Mouse (Mus musculus): Measurements from ENCODE around the gene Sdccag8. TPM values are rescaled to one million over a fixed set of nuclear protein-coding genes. Genes with fewer than 3 reads are reported as not detected.

Gene Sdccag8
- polyA plus RNA-seq, 1 experiment from 2014 or later, result 14.6 TPM

DNA sequence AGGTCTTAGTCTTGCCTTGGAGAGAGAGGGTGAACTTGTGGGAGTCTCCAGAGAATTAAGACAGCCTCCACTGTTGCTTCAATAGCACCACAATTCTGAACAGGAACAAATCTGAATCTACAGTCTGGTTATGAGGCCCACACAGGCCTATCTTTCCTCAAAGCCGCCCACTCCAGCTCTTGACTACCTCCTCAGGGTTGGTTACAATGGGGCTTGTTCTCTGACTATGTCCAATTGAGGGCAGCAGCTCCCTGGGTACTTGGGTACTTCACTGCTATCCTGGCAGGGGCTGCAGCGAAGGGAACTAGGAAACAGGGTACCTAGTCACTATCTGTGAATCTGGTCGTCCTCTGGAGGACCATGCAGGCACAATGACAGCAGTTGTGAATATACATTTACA, 213.2 kb downstream of the Sdccag8 start:
- H3K4me3 ChIP-seq (ENCODE audit: low read depth, low read length), result no peak overlapping the region
- no peak overlapping the region for H3K4me2 ChIP-seq (ENCODE audit: low read depth, severe bottlenecking)
- peak; percentile 17 for DNase-seq (ENCODE audit: low spot score)
- no peaks in the 10 kb centered on the region for H3K4me1 ChIP-seq (ENCODE audit: control insufficient read depth, insufficient read depth, low read length)
- WGBS, result 95% methylated on average over 3 of the region's 3 CpGs
- H3K27ac ChIP-seq (replicated peaks; ENCODE audit: low read depth, low read length), result no peak overlapping the region
- no peak for ATAC-seq (ENCODE audit: insufficient number of reproducible peaks, low FRiP score, low TSS enrichment, low read depth)
- H3K36me3 ChIP-seq (ENCODE audit: control insufficient read depth, insufficient read depth, low read length), result no peaks in the 10 kb centered on the region
- no peaks in the 10 kb centered on the region for H3K9me3 ChIP-seq (ENCODE audit: control insufficient read depth, low read length)
- H3K9ac ChIP-seq (ENCODE audit: low read length), result no peak overlapping the region
- no peaks in the 10 kb centered on the region for H3K27me3 ChIP-seq (ENCODE audit: control insufficient read depth, insufficient read depth, low read length)

DNA sequence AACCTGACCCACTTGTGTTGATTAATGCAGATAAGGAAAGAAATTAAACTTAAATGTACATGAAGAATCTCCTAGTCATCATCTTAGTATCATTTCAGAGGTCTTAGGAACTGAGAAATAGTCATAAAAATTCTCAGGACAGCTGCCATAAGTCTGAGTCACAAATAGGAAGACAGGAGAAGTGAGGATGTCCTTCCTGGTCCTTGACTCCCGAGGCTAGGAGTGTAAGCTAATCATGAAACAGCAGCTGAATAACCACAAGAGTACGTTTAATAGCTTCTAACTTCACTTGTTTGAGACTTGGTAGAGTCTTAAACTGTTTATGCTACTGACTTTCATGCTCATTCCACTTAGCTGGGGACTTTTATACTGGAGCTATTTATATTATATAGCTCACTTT, 214.6 kb downstream of the Sdccag8 start:
- Histone ChIP-seq H3K4me2 (ENCODE audit: low read depth, severe bottlenecking) (no peak overlapping the region), H3K9ac (ENCODE audit: low read length) (no peak overlapping the region)
- WGBS, result 79% methylated on average over 2 of the region's 2 CpGs

DNA sequence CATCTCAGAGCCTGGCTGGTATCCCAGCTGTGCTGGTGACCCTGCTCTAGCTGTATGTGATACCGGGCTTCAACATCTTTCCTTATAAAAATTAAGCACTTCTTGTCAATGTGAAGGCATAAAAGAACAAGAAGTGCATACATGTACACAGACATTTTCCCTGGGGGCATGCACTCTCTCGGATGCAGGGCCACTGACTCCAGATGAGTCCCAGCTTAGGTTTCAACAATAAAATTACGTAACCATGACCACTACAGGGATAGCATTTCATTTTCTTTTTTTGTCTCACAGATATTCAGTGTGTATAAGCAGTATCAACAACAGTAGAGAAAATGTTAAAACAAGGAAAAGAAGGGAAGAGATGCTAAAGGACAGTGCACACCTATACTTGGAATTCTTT, 216.2 kb downstream of the Sdccag8 start:
- Histone ChIP-seq H3K4me1 (ENCODE audit: control insufficient read depth, insufficient read depth, low read length) (no peaks in the 10 kb centered on the region), H3K36me3 (ENCODE audit: control insufficient read depth, insufficient read depth, low read length) (no peaks in the 10 kb centered on the region), H3K27ac (replicated peaks; ENCODE audit: low read depth, low read length) (no peak overlapping the region), H3K27me3 (ENCODE audit: control insufficient read depth, insufficient read depth, low read length) (no peaks in the 10 kb centered on the region), H3K9ac (ENCODE audit: low read length) (no peak overlapping the region), H3K4me2 (ENCODE audit: low read depth, severe bottlenecking) (no peak overlapping the region), H3K9me3 (ENCODE audit: control insufficient read depth, low read length) (no peaks in the 10 kb centered on the region), H3K4me3 (ENCODE audit: low read depth, low read length) (no peak overlapping the region)
- ATAC-seq (ENCODE audit: insufficient number of reproducible peaks, low FRiP score, low TSS enrichment, low read depth) (no peak), DNase-seq (ENCODE audit: low spot score) (peak; percentile 12)
- 80% methylated on average over 3 of the region's 3 CpGs for WGBS

More for the DNA sequence above, 214.6 kb downstream of the Sdccag8 start:
- Histone ChIP-seq H3K4me1 (ENCODE audit: control insufficient read depth, insufficient read depth, low read length) (no peaks in the 10 kb centered on the region), H3K27me3 (ENCODE audit: control insufficient read depth, insufficient read depth, low read length) (no peaks in the 10 kb centered on the region), H3K36me3 (ENCODE audit: control insufficient read depth, insufficient read depth, low read length) (no peaks in the 10 kb centered on the region), H3K27ac (replicated peaks; ENCODE audit: low read depth, low read length) (no peak overlapping the region), H3K9me3 (ENCODE audit: control insufficient read depth, low read length) (no peaks in the 10 kb centered on the region), H3K4me3 (ENCODE audit: low read depth, low read length) (no peak overlapping the region)
- ATAC-seq (ENCODE audit: insufficient number of reproducible peaks, low FRiP score, low TSS enrichment, low read depth) (no peak), DNase-seq (ENCODE audit: low spot score) (no peak)

DNA sequence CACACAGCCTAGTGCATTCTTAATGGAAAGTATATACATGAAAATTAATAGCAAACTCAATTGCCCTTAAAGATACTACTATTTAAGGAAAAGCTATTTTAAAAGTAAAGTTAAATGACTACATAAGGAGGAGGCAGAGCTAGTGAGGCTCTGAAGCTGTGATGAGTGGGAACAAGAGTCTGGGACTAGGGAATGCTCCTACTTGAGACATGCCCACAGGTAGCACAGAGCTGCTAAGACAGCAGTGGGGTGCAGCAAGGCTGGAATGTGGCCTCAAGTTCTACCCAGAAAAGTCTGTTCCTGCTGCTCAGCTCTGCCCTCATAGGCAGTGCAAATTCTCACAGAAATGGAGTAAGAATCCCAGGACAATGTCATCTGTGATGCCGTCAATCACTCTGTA, 216.7 kb downstream of the Sdccag8 start:
- ATAC-seq (ENCODE audit: insufficient number of reproducible peaks, low FRiP score, low TSS enrichment, low read depth), result no peak
- H3K4me3 ChIP-seq (ENCODE audit: low read depth, low read length), result no peak overlapping the region
- no peaks in the 10 kb centered on the region for H3K9me3 ChIP-seq (ENCODE audit: control insufficient read depth, low read length)
- H3K4me2 ChIP-seq (ENCODE audit: low read depth, severe bottlenecking), result no peak overlapping the region
- DNase-seq (ENCODE audit: low spot score), result peak; percentile 12
- H3K9ac ChIP-seq (ENCODE audit: low read length), result no peak overlapping the region
- H3K27me3 ChIP-seq (ENCODE audit: control insufficient read depth, insufficient read depth, low read length), result no peaks in the 10 kb centered on the region
- no peak overlapping the region for H3K27ac ChIP-seq (replicated peaks; ENCODE audit: low read depth, low read length)
- H3K4me1 ChIP-seq (ENCODE audit: control insufficient read depth, insufficient read depth, low read length), result no peaks in the 10 kb centered on the region
- 93% methylated on average over 1 of the region's 1 CpGs for WGBS
- H3K36me3 ChIP-seq (ENCODE audit: control insufficient read depth, insufficient read depth, low read length), result no peaks in the 10 kb centered on the region

DNA sequence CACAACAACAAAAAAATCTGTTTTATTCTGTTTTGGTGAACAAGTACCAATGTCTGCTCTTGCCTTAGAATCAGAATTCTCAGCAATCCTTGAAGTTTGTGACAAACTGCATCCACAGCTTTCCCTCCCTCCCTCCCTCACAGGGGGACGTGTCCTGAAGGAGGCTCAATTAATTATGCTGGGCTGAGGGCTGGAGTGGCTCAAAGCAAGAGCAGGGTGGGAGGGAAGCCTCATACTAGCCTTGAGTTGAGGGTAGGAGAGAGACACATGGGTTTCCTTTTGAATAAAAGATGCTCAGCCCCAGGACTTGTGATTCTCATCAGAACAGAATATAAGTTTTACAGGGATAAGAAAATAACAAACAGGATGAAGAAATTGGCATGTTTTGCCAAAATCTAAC, 217.8 kb downstream of the Sdccag8 start:
- ATAC-seq (ENCODE audit: insufficient number of reproducible peaks, low FRiP score, low TSS enrichment, low read depth) (no peak), DNase-seq (ENCODE audit: low spot score) (no peak)
- no peak overlapping the region for H3K4me2 ChIP-seq (ENCODE audit: low read depth, severe bottlenecking)
- no peak overlapping the region for H3K9ac ChIP-seq (ENCODE audit: low read length)
- no peak overlapping the region for H3K4me3 ChIP-seq (ENCODE audit: low read depth, low read length)
- H3K36me3 ChIP-seq (ENCODE audit: control insufficient read depth, insufficient read depth, low read length), result no peaks in the 10 kb centered on the region
- H3K4me1 ChIP-seq (ENCODE audit: control insufficient read depth, insufficient read depth, low read length), result no peaks in the 10 kb centered on the region
- no peak overlapping the region for H3K27ac ChIP-seq (replicated peaks; ENCODE audit: low read depth, low read length)
- no peaks in the 10 kb centered on the region for H3K27me3 ChIP-seq (ENCODE audit: control insufficient read depth, insufficient read depth, low read length)
- WGBS, result 14% methylated on average over 1 of the region's 1 CpGs
- H3K9me3 ChIP-seq (ENCODE audit: control insufficient read depth, low read length), result no peaks in the 10 kb centered on the region

DNA sequence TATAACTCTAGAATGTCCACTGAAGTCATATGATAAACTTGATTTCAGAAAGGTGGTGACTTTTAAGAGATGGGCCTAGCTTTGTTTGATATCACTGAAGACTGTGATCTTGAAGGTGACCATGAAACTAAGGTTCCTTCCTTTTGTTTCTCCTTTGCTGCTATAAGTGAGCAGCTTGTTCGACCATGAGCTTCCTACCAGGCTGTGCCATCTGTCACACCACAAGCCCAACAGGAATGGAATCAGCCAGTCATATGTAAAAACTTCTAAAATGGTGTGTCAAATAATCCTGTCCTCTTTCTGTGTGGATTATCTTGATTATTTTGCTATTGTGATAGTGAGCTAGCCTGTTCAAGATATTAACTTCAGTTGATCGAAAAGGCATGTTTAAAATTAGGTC, 221.0 kb downstream of the Sdccag8 start:
- Histone ChIP-seq H3K4me2 (ENCODE audit: low read depth, severe bottlenecking) (no peak overlapping the region), H3K4me3 (ENCODE audit: low read depth, low read length) (no peak overlapping the region), H3K4me1 (ENCODE audit: control insufficient read depth, insufficient read depth, low read length) (no peaks in the 10 kb centered on the region), H3K9ac (ENCODE audit: low read length) (no peak overlapping the region), H3K36me3 (ENCODE audit: control insufficient read depth, insufficient read depth, low read length) (no peaks in the 10 kb centered on the region; the same call in 1 of the 2 replicates), H3K9me3 (ENCODE audit: control insufficient read depth, low read length) (no peaks in the 10 kb centered on the region), H3K27ac (replicated peaks; ENCODE audit: low read depth, low read length) (no peak overlapping the region), H3K27me3 (ENCODE audit: control insufficient read depth, insufficient read depth, low read length) (no peaks in the 10 kb centered on the region)
- DNase-seq (ENCODE audit: low spot score) (no peak), ATAC-seq (ENCODE audit: insufficient number of reproducible peaks, low FRiP score, low TSS enrichment, low read depth) (no peak)
- 87% methylated on average over 2 of the region's 2 CpGs for WGBS

DNA sequence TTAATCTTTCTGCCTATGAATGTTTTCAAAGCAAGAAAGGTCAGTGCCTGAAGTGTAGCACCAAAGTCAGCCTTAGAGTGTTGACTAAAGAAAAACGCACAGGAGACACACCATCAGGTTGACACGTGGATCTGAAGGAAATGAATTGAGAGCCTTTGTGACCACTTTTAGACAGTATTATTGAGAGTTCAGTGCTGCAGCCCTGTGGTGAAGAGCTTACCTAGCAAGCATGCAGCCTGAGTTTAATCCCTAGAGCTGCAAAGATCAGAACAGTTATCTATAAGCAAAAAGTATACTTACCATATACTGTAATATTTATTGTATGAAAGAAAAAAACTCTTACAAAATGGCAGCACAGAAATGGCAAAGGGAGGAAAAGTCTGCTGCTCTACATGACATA, 223.9 kb downstream of the Sdccag8 start:
- Histone ChIP-seq H3K9me3 (ENCODE audit: control insufficient read depth, low read length) (no peaks in the 10 kb centered on the region), H3K4me2 (ENCODE audit: low read depth, severe bottlenecking) (no peak overlapping the region), H3K4me3 (ENCODE audit: low read depth, low read length) (no peak overlapping the region), H3K27me3 (ENCODE audit: control insufficient read depth, insufficient read depth, low read length) (no peaks in the 10 kb centered on the region), H3K36me3 (ENCODE audit: control insufficient read depth, insufficient read depth, low read length) (no peaks in the 10 kb centered on the region; the same call in 1 of the 2 replicates), H3K9ac (ENCODE audit: low read length) (no peak overlapping the region), H3K27ac (replicated peaks; ENCODE audit: low read depth, low read length) (no peak overlapping the region), H3K4me1 (ENCODE audit: control insufficient read depth, insufficient read depth, low read length) (no peaks in the 10 kb centered on the region)
- no peak for DNase-seq (ENCODE audit: low spot score)
- WGBS, result 66% methylated on average over 2 of the region's 2 CpGs
- no peak for ATAC-seq (ENCODE audit: insufficient number of reproducible peaks, low FRiP score, low TSS enrichment, low read depth)

DNA sequence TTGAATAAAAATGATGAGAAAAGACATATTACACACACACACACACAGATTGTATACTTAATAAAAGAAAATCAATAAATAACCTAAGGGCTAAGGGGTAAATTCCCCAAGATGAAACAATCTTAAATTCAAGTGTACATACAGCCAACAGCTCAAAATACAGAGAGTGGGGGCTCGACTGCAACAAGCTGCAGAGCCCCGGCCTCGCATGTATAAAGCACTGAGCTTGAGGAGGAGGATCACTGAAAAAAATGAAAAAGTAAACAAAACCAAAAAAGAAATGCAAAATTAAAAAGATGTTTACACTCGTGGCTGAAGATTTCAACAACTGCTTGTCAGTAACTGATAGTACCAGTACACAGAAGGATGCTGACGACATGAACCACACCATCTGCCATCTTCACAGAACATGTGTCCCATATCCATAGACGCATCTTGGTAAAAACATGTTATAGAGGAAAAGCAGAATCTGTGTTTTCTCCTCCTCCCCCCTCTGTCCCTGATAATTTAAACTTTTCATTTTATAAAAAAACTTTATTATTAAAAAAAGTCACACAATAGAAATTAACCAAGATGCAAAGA, 224.7 kb downstream of the Sdccag8 start:
- no peak for ATAC-seq (ENCODE audit: insufficient number of reproducible peaks, low FRiP score, low TSS enrichment, low read depth)
- no peak for DNase-seq (ENCODE audit: low spot score)
- no peak overlapping the region for H3K27ac ChIP-seq (replicated peaks; ENCODE audit: low read depth, low read length)
- no peak overlapping the region for H3K4me2 ChIP-seq (ENCODE audit: low read depth, severe bottlenecking)
- no peaks in the 10 kb centered on the region for H3K27me3 ChIP-seq (ENCODE audit: control insufficient read depth, insufficient read depth, low read length)
- H3K4me1 ChIP-seq (ENCODE audit: control insufficient read depth, insufficient read depth, low read length), result no peaks in the 10 kb centered on the region
- no peaks in the 10 kb centered on the region; the same call in 1 of the 2 replicates for H3K36me3 ChIP-seq (ENCODE audit: control insufficient read depth, insufficient read depth, low read length)
- H3K9me3 ChIP-seq (ENCODE audit: control insufficient read depth, low read length), result no peaks in the 10 kb centered on the region
- H3K4me3 ChIP-seq (ENCODE audit: low read depth, low read length), result no peak overlapping the region
- WGBS, result 89% methylated on average over 6 of the region's 6 CpGs
- H3K9ac ChIP-seq (ENCODE audit: low read length), result no peak overlapping the region

DNA sequence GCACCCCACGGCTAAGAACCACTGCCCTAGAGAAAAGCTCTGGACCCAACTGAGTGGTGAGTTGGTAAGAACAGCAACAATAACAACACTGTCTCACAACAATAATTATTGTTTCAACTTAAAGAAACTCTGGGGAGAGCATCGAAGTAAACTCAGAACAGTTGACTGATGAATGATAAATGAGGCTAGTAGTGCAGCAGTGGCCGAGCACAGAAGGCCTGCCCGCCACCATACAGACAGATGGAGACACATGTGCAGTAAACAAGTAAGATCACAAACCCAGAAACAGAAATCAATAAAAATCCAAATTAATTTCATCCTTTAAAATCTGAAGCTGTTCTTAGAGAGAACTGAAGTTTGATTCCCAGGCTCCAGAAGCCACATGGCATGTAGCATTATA, 225.6 kb downstream of the Sdccag8 start:
- Histone ChIP-seq H3K27ac (replicated peaks; ENCODE audit: low read depth, low read length) (no peak overlapping the region), H3K4me3 (ENCODE audit: low read depth, low read length) (no peak overlapping the region), H3K27me3 (ENCODE audit: control insufficient read depth, insufficient read depth, low read length) (no peaks in the 10 kb centered on the region), H3K9ac (ENCODE audit: low read length) (no peak overlapping the region), H3K36me3 (ENCODE audit: control insufficient read depth, insufficient read depth, low read length) (no peaks in the 10 kb centered on the region; the same call in 1 of the 2 replicates), H3K4me2 (ENCODE audit: low read depth, severe bottlenecking) (no peak overlapping the region), H3K4me1 (ENCODE audit: control insufficient read depth, insufficient read depth, low read length) (no peaks in the 10 kb centered on the region), H3K9me3 (ENCODE audit: control insufficient read depth, low read length) (no peaks in the 10 kb centered on the region)
- ATAC-seq (ENCODE audit: insufficient number of reproducible peaks, low FRiP score, low TSS enrichment, low read depth) (no peak), DNase-seq (ENCODE audit: low spot score) (peak; percentile 17)
- WGBS, result 80% methylated on average over 4 of the region's 4 CpGs

Data from limb, embryonic 11.5 days (tissue).